Mouse (Mus musculus) cerebral cortex, adult 2 months (tissue): Measurements from ENCODE around the gene Cfi.

Source experiments
- WGBS: fragments of 180-500 bp; shearing (Covaris S2); methylation state at CpG from one replicate; pipeline ENCODE4 v1.1.7; 2018; 5-methylcytosine and 5-hydroxymethylcytosine counted together

Gene Cfi

GRCm38 (mm10) chr3:129835388-129835934, at the start of gene Cfi:
Gene Cfi (plus strand): TSS chr3:129835884.
- 56% methylated on average over 6 of the region's 6 CpGs for WGBS

GRCm38 (mm10) chr3:129793801-129794200, 41.9 kb upstream of the Cfi start:
- WGBS = 85% methylated on average over 5 of the region's 5 CpGs

GRCm38 (mm10) chr3:129797341-129797740, 38.3 kb upstream of the Cfi start:
- WGBS = 85% methylated on average over 5 of the region's 5 CpGs

- 87% methylated on average over 11 of the region's 11 CpGs for WGBS
Observed at GRCm38 (mm10) chr3:129798551-129798950, 37.1 kb upstream of the Cfi start.

GRCm38 (mm10) chr3:129799011-129799410, 36.7 kb upstream of the Cfi start:
- 83% methylated on average over 2 of the region's 2 CpGs for WGBS

- 89% methylated on average over 10 of the region's 10 CpGs for WGBS
Observed at GRCm38 (mm10) chr3:129803765-129804164, 31.9 kb upstream of the Cfi start, which contains the start of gene Lrit3. Gene Lrit3 (minus strand): TSS chr3:129804030.

GRCm38 (mm10) chr3:129820847-129821246, 14.8 kb upstream of the Cfi start:
- WGBS = 51% methylated on average over 9 of the region's 9 CpGs

- whole genome bisulfite sequencing = 56% methylated on average over 8 of the region's 8 CpGs
Observed at GRCm38 (mm10) chr3:129821736-129822135, 13.9 kb upstream of the Cfi start.

GRCm38 (mm10) chr3:129822206-129822775, 13.4 kb upstream of the Cfi start, which contains the start of gene Rrh:
Gene Rrh (minus strand): TSS chr3:129822587.
- 68% methylated on average over 11 of the region's 11 CpGs for WGBS

- 54% methylated on average over 5 of the region's 5 CpGs for WGBS
Observed at GRCm38 (mm10) chr3:129823293-129823692, 12.4 kb upstream of the Cfi start.

- 75% methylated on average over 4 of the region's 4 CpGs for WGBS
Observed at GRCm38 (mm10) chr3:129824146-129824545, 11.5 kb upstream of the Cfi start.

GRCm38 (mm10) chr3:129824891-129825290, 10.8 kb upstream of the Cfi start:
- WGBS = 85% methylated on average over 10 of the region's 10 CpGs

GRCm38 (mm10) chr3:129826691-129827090, 9.0 kb upstream of the Cfi start:
- WGBS = 87% methylated on average over 10 of the region's 10 CpGs

GRCm38 (mm10) chr3:129827691-129828090, 8.0 kb upstream of the Cfi start:
- WGBS = 94% methylated on average over 5 of the region's 5 CpGs

GRCm38 (mm10) chr3:129830626-129831025, 5.1 kb upstream of the Cfi start:
- under 1% methylated on average over 45 of the region's 45 CpGs for WGBS

GRCm38 (mm10) chr3:129831035-129831568, 4.6 kb upstream of the Cfi start, which contains the start of gene Gar1:
Gene Gar1 (minus strand): TSS chr3:129831396.
- under 1% methylated on average over 60 of the region's 60 CpGs for WGBS

- WGBS = 15% methylated on average over 11 of the region's 11 CpGs
Observed at GRCm38 (mm10) chr3:129836051-129836697, 490 bp downstream of the Cfi start.

GRCm38 (mm10) chr3:129836965-129837364, 1.3 kb downstream of the Cfi start:
- WGBS = 87% methylated on average over 6 of the region's 6 CpGs

- 52% methylated on average over 7 of the region's 7 CpGs for WGBS
Observed at GRCm38 (mm10) chr3:129838017-129838416, 2.3 kb downstream of the Cfi start.

- WGBS = 88% methylated on average over 2 of the region's 2 CpGs
Observed at GRCm38 (mm10) chr3:129845868-129846267, 10.2 kb downstream of the Cfi start.

- 85% methylated on average over 7 of the region's 7 CpGs for WGBS
Observed at GRCm38 (mm10) chr3:129846846-129847245, 11.2 kb downstream of the Cfi start.

- WGBS = 72% methylated on average over 2 of the region's 2 CpGs
Observed at GRCm38 (mm10) chr3:129862592-129862991, 26.9 kb downstream of the Cfi start.

- 55% methylated on average over 14 of the region's 14 CpGs for WGBS
Observed at GRCm38 (mm10) chr3:129863698-129864097, 28.0 kb downstream of the Cfi start.
